33 mouse cellular contexts compared by ENCODE assay signal in genomic region chr6:140706056-140706455, GRCm38 (mm10). TPM values are rescaled to one million over a fixed set of nuclear protein-coding genes. Genes with fewer than 3 reads are reported as not detected.
A peak's percentile ranks its signal among the peaks of the same experiment; 100 is the strongest.
DNase-seq lines count a peak whose midpoint lies in the region; ATAC-seq and TF ChIP-seq lines count a peak whose summit lies in the region.
"Had no signal": no experiment of that assay in that cellular context is flagged by ENCODE, and none has a peak within 500 bp of the region (broad histone marks: within the 10 kb centered on the region; RNA-seq: fewer than 3 reads in every experiment).

No protein-coding gene starts in this region.

- H3K4me1 ChIP-seq in limb, embryonic 12.5 days (replicated peaks), result peaks cover 36% of the 10 kb centered on the region
- peaks cover 29% of the 10 kb centered on the region for H3K4me1 ChIP-seq in limb, embryonic 10.5 days
- no peaks in the 10 kb centered on the region for H3K4me1 ChIP-seq in stomach, postnatal 0 days (replicated peaks; ENCODE audit: control insufficient read depth, insufficient read depth)
- H3K4me1 ChIP-seq in thymus, adult 2 months (replicated peaks; ENCODE audit: control insufficient read depth, insufficient read depth, low read length), result peaks cover 30% of the 10 kb centered on the region
- H3K4me1 ChIP-seq: forebrain, embryonic 12.5 days; hindbrain, embryonic 15.5 days; intestine, embryonic 15.5 days; lung, embryonic 15.5 days; midbrain, embryonic 15.5 days had no signal

- peak; percentile 36 for TF ChIP-seq CTCF in Patski (IDR thresholded peaks at IDR 0.05)
- TF ChIP-seq CTCF in stomach, postnatal 0 days (IDR thresholded peaks at IDR 0.05; ENCODE audit: low read depth), result peak; percentile 40
- no peak for TF ChIP-seq CTCF in thymus, adult 2 months (IDR thresholded peaks at IDR 0.05; ENCODE audit: borderline replicate concordance, control insufficient read depth, extremely low read depth, insufficient read depth, low read length, poor library complexity)

- no peak for TF ChIP-seq POLR2A in thymus, adult 2 months (IDR thresholded peaks at IDR 0.05; ENCODE audit: control insufficient read depth, extremely low read depth, insufficient read depth, low read length, poor library complexity)

- DNase-seq in CD4-positive, CD25-positive, alpha-beta regulatory T cell, adult 2 months (ENCODE audit: low read depth, low spot score), result peak; percentile 32
- DNase-seq in limb, embryonic 10.5 days (ENCODE audit: low spot score), result no peak
- no peak for DNase-seq in Patski (ENCODE audit: low read depth, low spot score)
- DNase-seq in stomach, postnatal 0 days (ENCODE audit: low spot score), result no peak
- DNase-seq in thymus, adult 2 months, result no peak
- DNase-seq in retina, embryonic 14.5 days (ENCODE audit: low spot score), result no peak
- DNase-seq: adrenal gland, adult 8-10 months; cerebellum, adult 8-10 months; cerebellum, postnatal 36 days; embryo, embryonic 11 days; gastrocnemius, postnatal 10 days; heart, postnatal 4 days; kidney, postnatal 4 days; lung, postnatal 4 days; right cerebral cortex, adult 18-20 months had no signal

- peaks cover 4% of the 10 kb centered on the region; the same call in 1 of the 2 replicates for H3K9me3 ChIP-seq in limb, embryonic 12.5 days
- no peaks in the 10 kb centered on the region for H3K9me3 ChIP-seq in limb, embryonic 10.5 days (replicated peaks)
- no peaks in the 10 kb centered on the region for H3K9me3 ChIP-seq in stomach, postnatal 0 days (ENCODE audit: control insufficient read depth, low read length)
- H3K9me3 ChIP-seq: heart, embryonic 10.5 days; hindbrain, embryonic 15.5 days; intestine, embryonic 15.5 days; lung, embryonic 15.5 days; midbrain, embryonic 15.5 days had no signal

- POLR2A ChIA-PET in Patski (lab: Charles Lee), result no interaction called here

- H3K27ac ChIP-seq in limb, embryonic 12.5 days, result peak overlapping the region; percentile 12; the same call in 1 of the 2 replicates
- H3K27ac ChIP-seq in limb, embryonic 10.5 days, result no peak overlapping the region
- no peak overlapping the region for H3K27ac ChIP-seq in stomach, postnatal 0 days (replicated peaks)
- H3K27ac ChIP-seq in thymus, adult 2 months (ENCODE audit: control insufficient read depth, insufficient read depth, low read length), result no peak overlapping the region
- H3K27ac ChIP-seq: forebrain, embryonic 12.5 days; heart, embryonic 10.5 days; hindbrain, embryonic 15.5 days; intestine, embryonic 15.5 days; kidney, embryonic 15.5 days; lung, embryonic 15.5 days; midbrain, embryonic 15.5 days had no signal

- 93% methylated on average over 5 of the region's 5 CpGs for WGBS in limb, embryonic 12.5 days
- 93% methylated on average over 5 of the region's 5 CpGs for WGBS in limb, embryonic 10.5 days
- WGBS in stomach, postnatal 0 days, result 92% methylated on average over 5 of the region's 5 CpGs
- WGBS in thymus, adult 2 months, result 98% methylated on average over 5 of the region's 5 CpGs

- H3K9ac ChIP-seq in limb, embryonic 12.5 days (replicated peaks), result no peak overlapping the region
- H3K9ac ChIP-seq in stomach, postnatal 0 days (ENCODE audit: low read length), result no peak overlapping the region
- H3K9ac ChIP-seq: embryonic facial prominence, embryonic 13.5 days; forebrain, embryonic 12.5 days; hindbrain, embryonic 15.5 days; intestine, embryonic 15.5 days; kidney, embryonic 15.5 days; lung, embryonic 15.5 days; midbrain, embryonic 15.5 days had no signal

- H3K36me3 ChIP-seq in limb, embryonic 12.5 days, result no peaks in the 10 kb centered on the region
- H3K36me3 ChIP-seq in limb, embryonic 10.5 days, result no peaks in the 10 kb centered on the region
- no peaks in the 10 kb centered on the region for H3K36me3 ChIP-seq in stomach, postnatal 0 days (ENCODE audit: control insufficient read depth, insufficient read depth, low read length)
- no peaks in the 10 kb centered on the region for H3K36me3 ChIP-seq in thymus, adult 2 months (ENCODE audit: control insufficient read depth, insufficient read depth, low read length)
- H3K36me3 ChIP-seq: embryonic facial prominence, embryonic 13.5 days; forebrain, embryonic 12.5 days; heart, embryonic 10.5 days; hindbrain, embryonic 15.5 days; intestine, embryonic 15.5 days; kidney, embryonic 15.5 days; lung, embryonic 15.5 days; midbrain, embryonic 15.5 days had no signal

- CTCF ChIA-PET in Patski (lab: Charles Lee), result interaction anchor here (1.5 kb wide), 1 partner anchor 43 kb away, joined by 3 read pairs; no protein-coding TSS in a partner anchor

- no peak overlapping the region for H3K4me3 ChIP-seq in limb, embryonic 12.5 days (replicated peaks)
- no peak overlapping the region for H3K4me3 ChIP-seq in limb, embryonic 10.5 days
- H3K4me3 ChIP-seq in stomach, postnatal 0 days (ENCODE audit: low read depth, low read length), result no peak overlapping the region
- H3K4me3 ChIP-seq in thymus, adult 2 months (ENCODE audit: control insufficient read depth, insufficient read depth, low read length), result no peak overlapping the region
- H3K4me3 ChIP-seq: embryonic facial prominence, embryonic 13.5 days; erythroblast, embryonic 14.5 days; forebrain, embryonic 12.5 days; heart, embryonic 10.5 days; hindbrain, embryonic 15.5 days; intestine, embryonic 15.5 days; kidney, embryonic 15.5 days; lung, embryonic 15.5 days; midbrain, embryonic 15.5 days had no signal

- TF ChIP-seq EP300 in stomach, postnatal 0 days (optimal IDR thresholded peaks at IDR 0.05), result no peak

- in situ Hi-C loops in Patski (cut with MboI; ENCODE audit: low pct_unique_long_range_greater_than_20kb), result loop anchor here (25.0 kb wide), 1 partner anchor 1331 kb away; no protein-coding TSS in a partner anchor

- no peak for ATAC-seq in CD4-positive, CD25-positive, alpha-beta regulatory T cell, adult 4 months
- no peak for ATAC-seq in limb, embryonic 12.5 days (ENCODE audit: insufficient number of reproducible peaks, insufficient read depth, low FRiP score, low TSS enrichment, low read depth)
- no peak for ATAC-seq in Patski
- ATAC-seq in stomach, postnatal 0 days (ENCODE audit: low FRiP score, low TSS enrichment), result no peak
- ATAC-seq: activated CD4-positive, CD25-positive, alpha-beta regulatory T cell, adult 4 months; intestine, embryonic 15.5 days; midbrain, embryonic 15.5 days had no signal

- no peak overlapping the region for H3K4me2 ChIP-seq in limb, embryonic 12.5 days
- no peak overlapping the region for H3K4me2 ChIP-seq in stomach, postnatal 0 days (replicated peaks; ENCODE audit: low read depth)
- H3K4me2 ChIP-seq: forebrain, embryonic 12.5 days; hindbrain, embryonic 15.5 days; intestine, embryonic 15.5 days; kidney, embryonic 15.5 days; liver, embryonic 11.5 days; lung, embryonic 15.5 days; midbrain, embryonic 15.5 days had no signal

- H3K27me3 ChIP-seq in limb, embryonic 12.5 days, result no peaks in the 10 kb centered on the region
- H3K27me3 ChIP-seq in limb, embryonic 10.5 days (ENCODE audit: low read depth, poor library complexity, severe bottlenecking), result no peaks in the 10 kb centered on the region
- H3K27me3 ChIP-seq in Patski, result no peaks in the 10 kb centered on the region
- H3K27me3 ChIP-seq in stomach, postnatal 0 days (ENCODE audit: control insufficient read depth, insufficient read depth, low read length), result no peaks in the 10 kb centered on the region
- H3K27me3 ChIP-seq in thymus, adult 2 months (ENCODE audit: control insufficient read depth, insufficient read depth, low read length), result no peaks in the 10 kb centered on the region
- H3K27me3 ChIP-seq: embryonic facial prominence, embryonic 13.5 days; forebrain, embryonic 12.5 days; hindbrain, embryonic 15.5 days; intestine, embryonic 15.5 days; kidney, embryonic 15.5 days; lung, embryonic 15.5 days; midbrain, embryonic 15.5 days had no signal

RNA-seq across cellular contexts. Expression of gene Gm11077, which starts 23.0 kb away (rescaled TPM):
- polyA plus RNA-seq in CD4-positive, CD25-positive, alpha-beta regulatory T cell, adult 4 months (2017; shearing (Covaris generic)), result not detected
- not detected in 2 replicates for polyA plus RNA-seq in limb, embryonic 12.5 days (2016; fragmentation: Nextera tagmentation; extraction: Ambion mirVana)
- polyA plus RNA-seq in limb, embryonic 10.5 days (2016; fragmentation: Nextera tagmentation; extraction: Ambion mirVana), result not detected in 2 replicates
- polyA plus RNA-seq in Patski (2021), result not detected
- polyA plus RNA-seq in stomach, postnatal 0 days (2015; fragmentation: Nextera tagmentation; extraction: Ambion mirVana), result not detected in 2 replicates
- not detected in 2 replicates for polyA plus RNA-seq in thymus, adult 2 months (2012; rRNA removed)
- polyA plus RNA-seq: activated CD4-positive, CD25-positive, alpha-beta regulatory T cell, adult 4 months; embryonic facial prominence, embryonic 13.5 days; erythroblast, embryonic 14.5 days; forebrain, embryonic 12.5 days; frontal cortex, adult 2 months; heart, embryonic 10.5 days; heart, embryonic 16.5 days; hindbrain, embryonic 15.5 days; intestine, embryonic 15.5 days; kidney, embryonic 15.5 days; liver, embryonic 11.5 days; lung, embryonic 15.5 days; midbrain, embryonic 15.5 days; neural tube, embryonic 14.5 days; stomach, embryonic 16.5 days; thymus, postnatal 0 days had no signal
